Mouse (Mus musculus) MEL (cell line): ENCODE measurements around the gene Il23a. TPM values are rescaled to one million over a fixed set of nuclear protein-coding genes. Genes with fewer than 3 reads are reported as not detected.

Source experiments
- DNase-seq: peaks from one replicate; pipeline ENCODE4 v3.0.0; 2011; ENCODE audit warnings: low read depth, low spot score
- H3K27ac ChIP-seq: 2 replicates; pipeline ENCODE4 v1.5.1; 2012; ENCODE audit warnings: low read depth, mild to moderate bottlenecking, control low read depth, low read length, moderate library complexity; ENCODE audit not compliant: control insufficient read depth
- H3K27me3 ChIP-seq, 2 experiments: fragments of 150-350 bp in 1 of 2; sonication (generic) in 1 of 2; 2 replicates each; pipeline ENCODE4 v1.6.1; 2012; ENCODE audit warnings: low read length in 2 of 2, mild to moderate bottlenecking in 2 of 2, improper control_type of control experiment in 1 of 2, moderate library complexity in 1 of 2; ENCODE audit not compliant: insufficient read depth in 2 of 2, control insufficient read depth in 1 of 2
- H3K36me3 ChIP-seq, 2 experiments: 2 replicates each; pipeline ENCODE4 v1.6.1; 2012 to 2014; ENCODE audit warnings: low read length in 2 of 2, improper control_type of control experiment in 1 of 2, inconsistent platforms in 1 of 2, mild to moderate bottlenecking in 1 of 2; ENCODE audit not compliant: insufficient read depth in 2 of 2, control insufficient read depth in 1 of 2
- H3K4me1 ChIP-seq, 2 experiments: fragments of 150-350 bp in 1 of 2; sonication (generic) in 1 of 2; 2 replicates each; pipeline ENCODE4 v1.6.1; 2012; ENCODE audit warnings: low read length in 2 of 2, improper control_type of control experiment in 1 of 2, mild to moderate bottlenecking in 1 of 2; ENCODE audit not compliant: insufficient read depth in 2 of 2, control insufficient read depth in 1 of 2
- H3K4me3 ChIP-seq, 2 experiments: fragments of 150-350 bp in 1 of 2; sonication (generic) in 1 of 2; 2 replicates each; pipeline ENCODE4 v1.5.1; 2012; ENCODE audit warnings: low read depth in 2 of 2, low read length in 2 of 2, mild to moderate bottlenecking in 2 of 2, moderate library complexity in 2 of 2, control low read depth in 1 of 2, improper control_type of control experiment in 1 of 2; ENCODE audit not compliant: control insufficient read depth in 1 of 2, insufficient read depth in 1 of 2
- H3K79me2 ChIP-seq: 2 replicates; pipeline ENCODE4 v1.6.1; 2012; ENCODE audit warnings: mild to moderate bottlenecking, low read length, moderate library complexity; ENCODE audit not compliant: control insufficient read depth, poor library complexity, insufficient read depth
- H3K9ac ChIP-seq: 2 replicates; pipeline ENCODE4 v1.6.1; 2012; ENCODE audit warnings: low read depth, mild to moderate bottlenecking, control low read depth, low read length, moderate library complexity; ENCODE audit not compliant: control insufficient read depth, poor library complexity, severe bottlenecking
- H3K9me3 ChIP-seq: fragments of 150-350 bp; sonication (generic); replicated peaks from 2 replicates; pipeline ENCODE4 v1.6.1; 2012; ENCODE audit warnings: mild to moderate bottlenecking, low read length, improper control_type of control experiment, moderate library complexity; ENCODE audit not compliant: insufficient read depth
- BHLHE40 ChIP-seq: IDR thresholded peaks from 2 replicates; pipeline ENCODE4 v1.6.1; 2012; ENCODE audit warnings: low read depth, mild to moderate bottlenecking, inconsistent platforms, low read length, improper control_type of control experiment, borderline replicate concordance
- CHD2 ChIP-seq: IDR thresholded peaks from 2 replicates; pipeline ENCODE4 v1.6.1; 2011; ENCODE audit warnings: low read length, improper control_type of control experiment
- CTCF ChIP-seq, 3 experiments: IDR thresholded peaks in 2 of 3; conservative IDR thresholded peaks in 1 of 3; 2 replicates each; pipeline ENCODE4 v1.5.1; 2011 to 2012; ENCODE audit warnings: low read length in 3 of 3, low read depth in 2 of 3, mild to moderate bottlenecking in 2 of 3, improper control_type of control experiment in 1 of 3, inconsistent platforms in 1 of 3, mixed read lengths in 1 of 3, moderate library complexity in 1 of 3; ENCODE audit not compliant: control insufficient read depth in 1 of 3, insufficient read depth in 1 of 3, poor library complexity in 1 of 3, severe bottlenecking in 1 of 3
- ELF1 ChIP-seq: IDR thresholded peaks from 2 replicates; pipeline ENCODE4 v1.6.1; 2014; ENCODE audit warnings: low read depth, mild to moderate bottlenecking, inconsistent platforms, low read length, improper control_type of control experiment, moderate library complexity
- HCFC1 ChIP-seq: IDR thresholded peaks from 2 replicates; pipeline ENCODE4 v1.6.1; 2012; ENCODE audit warnings: low read depth, mild to moderate bottlenecking, inconsistent platforms, low read length, improper control_type of control experiment, moderate library complexity
- JUND ChIP-seq: IDR thresholded peaks from 2 replicates; pipeline ENCODE4 v1.6.1; 2011; ENCODE audit warnings: low read depth, mild to moderate bottlenecking, improper control_type of control experiment, low read length
- MAFK ChIP-seq: IDR thresholded peaks from 2 replicates; pipeline ENCODE4 v1.6.1; 2011; ENCODE audit warnings: low read depth, mild to moderate bottlenecking, low read length, improper control_type of control experiment, borderline replicate concordance
- MAZ ChIP-seq: IDR thresholded peaks from 2 replicates; pipeline ENCODE4 v1.6.1; 2012; ENCODE audit warnings: low read depth, mild to moderate bottlenecking, inconsistent platforms, low read length, improper control_type of control experiment
- MEF2A ChIP-seq: IDR thresholded peaks from 2 replicates; pipeline ENCODE4 v1.6.1; 2014; ENCODE audit warnings: low read depth, mild to moderate bottlenecking, inconsistent platforms, low read length, improper control_type of control experiment; ENCODE audit not compliant: poor library complexity, insufficient replicate concordance, severe bottlenecking; ENCODE audit errors: extremely low read depth
- NELFE ChIP-seq: IDR thresholded peaks from 2 replicates; pipeline ENCODE4 v1.6.1; 2011; ENCODE audit warnings: low read depth, low read length, improper control_type of control experiment
- POLR2A ChIP-seq, 2 experiments: IDR thresholded peaks; 2 replicates each; pipeline ENCODE4 v1.6.1; 2011 to 2012; ENCODE audit warnings: low read length in 2 of 2, mild to moderate bottlenecking in 2 of 2, control low read depth in 1 of 2, improper control_type of control experiment in 1 of 2, low read depth in 1 of 2, moderate library complexity in 1 of 2; ENCODE audit not compliant: control insufficient read depth in 1 of 2, insufficient read depth in 1 of 2, poor library complexity in 1 of 2
- POLR2AphosphoS2 ChIP-seq: IDR thresholded peaks from 2 replicates; pipeline ENCODE4 v1.6.1; 2011; ENCODE audit warnings: low read length, improper control_type of control experiment
- RAD21 ChIP-seq: IDR thresholded peaks from 2 replicates; pipeline ENCODE4 v1.6.1; 2011; ENCODE audit warnings: mild to moderate bottlenecking, low read depth, low read length, improper control_type of control experiment
- RCOR1 ChIP-seq: IDR thresholded peaks from 2 replicates; pipeline ENCODE4 v1.6.1; 2012; ENCODE audit warnings: low read depth, mild to moderate bottlenecking, inconsistent platforms, low read length, improper control_type of control experiment
- SIN3A ChIP-seq: IDR thresholded peaks from 2 replicates; pipeline ENCODE4 v1.6.1; 2012; ENCODE audit warnings: low read length, improper control_type of control experiment, inconsistent platforms
- SMC3 ChIP-seq: IDR thresholded peaks from 2 replicates; pipeline ENCODE4 v1.6.1; 2011; ENCODE audit warnings: low read depth, low read length, improper control_type of control experiment
- TBP ChIP-seq: IDR thresholded peaks from 2 replicates; pipeline ENCODE4 v1.8.0; 2011; ENCODE audit warnings: low read depth, low read length, improper control_type of control experiment
- USF1 ChIP-seq: IDR thresholded peaks from 2 replicates; pipeline ENCODE4 v1.6.1; 2014; ENCODE audit warnings: low read depth, mild to moderate bottlenecking, inconsistent platforms, low read length, improper control_type of control experiment, moderate library complexity
- USF2 ChIP-seq, 2 experiments: IDR thresholded peaks; 2 replicates each; pipeline ENCODE4 v1.6.1; 2011 to 2012; ENCODE audit warnings: improper control_type of control experiment in 2 of 2, low read length in 2 of 2, borderline replicate concordance in 1 of 2, inconsistent platforms in 1 of 2, low read depth in 1 of 2, mild to moderate bottlenecking in 1 of 2; ENCODE audit not compliant: insufficient read depth in 1 of 2
- polyA plus RNA-seq, 2 experiments: library from polyadenylated mRNA; stranded (reverse) in 1 of 2; unstranded in 1 of 2; fragments of >175 nt in 1 of 2; fragments of >200 nt in 1 of 2; gene quantifications; 2 replicates each; pipeline versions ENCODE4 v1.2.1 to v1.2.4; 2012; ENCODE audit warnings: low replicate concordance in 2 of 2, low read depth in 1 of 2; ENCODE audit not compliant: insufficient read length in 2 of 2, insufficient read depth in 1 of 2, missing spikeins in 1 of 2
- total RNA-seq: library from RNA; depleted of rRNA; stranded (reverse); fragments of 300-350 nt; gene quantifications from 2 replicates; pipeline ENCODE4 v1.2.3, GENCODE M21; 2012

The Il23a gene
- total and polyA plus RNA-seq, 3 experiments = 0.12 to 0.29 TPM; not detected in 1

- H3K4me3 ChIP-seq = no peak overlapping the region
- H3K9ac ChIP-seq = no peak overlapping the region
- H3K79me2 ChIP-seq = no peaks in the 10 kb centered on the region
- TF ChIP-seq USF1 = no peak
- no peaks in the 10 kb centered on the region for H3K4me1 ChIP-seq
- no peaks in the 10 kb centered on the region for H3K36me3 ChIP-seq
- no peaks in the 10 kb centered on the region for H3K27me3 ChIP-seq
- DNase-seq = no peak
- no peaks in the 10 kb centered on the region for H3K9me3 ChIP-seq
- no peak overlapping the region for H3K27ac ChIP-seq
These were observed 15.6 kb downstream of the Il23a start for GRCm38 (mm10) chr10:128282886-128283450.

- Histone ChIP-seq H3K79me2 (no peaks in the 10 kb centered on the region), H3K4me1 (no peaks in the 10 kb centered on the region), H3K27me3 (no peaks in the 10 kb centered on the region), H3K36me3 (no peaks in the 10 kb centered on the region), H3K9ac (no peak overlapping the region), H3K4me3 (no peak overlapping the region), H3K9me3 (no peaks in the 10 kb centered on the region), H3K27ac (no peak overlapping the region)
- DNase-seq = no peak
- no peak for TF ChIP-seq BHLHE40
- no peak for TF ChIP-seq SIN3A
- no peak for TF ChIP-seq RCOR1
- TF ChIP-seq POLR2AphosphoS2 = no peak
- TF ChIP-seq CTCF (IDR thresholded peaks at IDR 0.05 in 2 of 3, conservative IDR thresholded peaks at IDR 0.05 in 1 of 3; ENCODE audit: control insufficient read depth in 1 of 3, insufficient read depth in 1 of 3, low read depth in 2 of 3, low read length in 3 of 3, poor library complexity in 1 of 3, severe bottlenecking in 1 of 3) = no peak
- no peak for TF ChIP-seq JUND
- no peak for TF ChIP-seq RAD21
- TF ChIP-seq NELFE = no peak
- no peak for TF ChIP-seq MAFK
- no peak for TF ChIP-seq USF2 (IDR thresholded peaks at IDR 0.05; ENCODE audit: borderline replicate concordance in 1 of 2, insufficient read depth in 1 of 2, low read depth in 1 of 2, low read length in 2 of 2)
- TF ChIP-seq MAZ = no peak
- no peak for TF ChIP-seq POLR2A (IDR thresholded peaks at IDR 0.05; ENCODE audit: control insufficient read depth in 1 of 2, insufficient read depth in 1 of 2, low read depth in 1 of 2, low read length in 2 of 2, poor library complexity in 1 of 2)
- TF ChIP-seq HCFC1 = no peak
- no peak for TF ChIP-seq TBP
- no peak for TF ChIP-seq ELF1
- no peak for TF ChIP-seq SMC3
- TF ChIP-seq CHD2 = no peak
- TF ChIP-seq MEF2A = no peak
These were observed 16.9 kb downstream of the Il23a start for GRCm38 (mm10) chr10:128281682-128282081.
